Mouse (Mus musculus) spleen, adult 12 weeks (tissue): ENCODE data around the gene Spr.
A peak's percentile ranks its signal among the peaks of the same experiment; 100 is the strongest.
"Not testable (repeated sequence)": the region's sequence is repeated elsewhere in the genome, so short reads cannot be mapped to it uniquely, and the experiment has no call there.

ENCODE experiments used
- DNase-seq: peaks from one replicate; pipeline ENCODE4 v3.0.0; 2022; ENCODE audit warnings: low spot score

Spr gene

DNA sequence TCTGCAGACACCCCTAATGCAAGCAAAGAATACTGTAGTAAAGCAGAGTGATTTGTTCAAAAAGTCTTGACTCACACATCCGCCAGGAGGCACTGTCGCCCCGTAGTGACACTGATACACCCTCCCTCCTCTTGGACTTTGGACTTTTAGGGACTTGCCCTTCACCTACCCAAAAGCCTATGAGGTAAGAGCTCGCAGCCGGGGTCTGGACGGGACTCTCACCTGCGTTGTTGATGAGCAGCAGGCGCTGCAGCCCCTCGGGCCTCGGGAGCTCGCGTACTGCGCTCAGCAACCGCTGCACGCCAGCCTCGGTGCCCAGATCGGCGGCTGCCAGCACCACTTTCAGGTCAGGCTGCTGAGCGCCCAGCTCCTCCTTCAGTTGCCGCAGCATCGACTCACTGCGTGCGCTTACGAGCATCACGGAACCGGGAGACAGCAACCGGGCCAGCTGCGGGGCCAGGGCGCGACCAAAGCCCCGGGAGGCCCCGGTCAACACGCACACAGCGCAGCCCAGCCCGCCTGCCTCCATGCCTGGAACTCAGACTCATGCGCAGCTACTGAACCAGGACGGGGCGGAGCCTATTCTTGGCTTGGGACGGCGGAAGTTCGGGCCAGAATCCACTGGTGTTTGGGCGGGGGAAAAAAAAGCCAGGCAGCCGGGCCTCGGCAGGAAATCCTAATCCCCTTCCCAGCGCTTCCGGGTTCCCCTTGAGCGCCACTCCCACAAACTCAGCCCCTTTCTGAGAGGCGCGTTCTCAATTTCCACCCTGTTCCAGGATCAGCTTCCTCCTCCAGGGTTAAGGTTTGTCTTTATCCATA lies at the start of gene Spr:
TSS of gene Spr (minus strand) at position 550 of the 819 bp plus-strand sequence.
- peak; percentile 63 for DNase-seq

DNA sequence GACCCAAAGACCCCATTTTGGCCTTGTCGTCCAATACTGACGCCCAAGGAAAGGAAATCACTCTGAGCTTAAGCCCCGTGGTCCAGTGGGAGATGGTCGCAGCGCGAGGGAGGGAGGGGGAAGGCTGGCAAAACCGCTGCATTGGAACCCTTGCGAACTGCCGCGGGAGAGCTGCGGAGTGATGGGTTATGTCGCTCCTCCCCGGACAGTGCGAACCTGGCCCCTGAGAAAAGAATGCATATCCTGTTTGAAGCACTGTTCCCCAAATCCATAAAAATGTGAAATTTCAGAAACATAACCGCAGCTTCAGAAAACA lies 49.1 kb upstream of the Spr start:
- DNase-seq: no peak

DNA sequence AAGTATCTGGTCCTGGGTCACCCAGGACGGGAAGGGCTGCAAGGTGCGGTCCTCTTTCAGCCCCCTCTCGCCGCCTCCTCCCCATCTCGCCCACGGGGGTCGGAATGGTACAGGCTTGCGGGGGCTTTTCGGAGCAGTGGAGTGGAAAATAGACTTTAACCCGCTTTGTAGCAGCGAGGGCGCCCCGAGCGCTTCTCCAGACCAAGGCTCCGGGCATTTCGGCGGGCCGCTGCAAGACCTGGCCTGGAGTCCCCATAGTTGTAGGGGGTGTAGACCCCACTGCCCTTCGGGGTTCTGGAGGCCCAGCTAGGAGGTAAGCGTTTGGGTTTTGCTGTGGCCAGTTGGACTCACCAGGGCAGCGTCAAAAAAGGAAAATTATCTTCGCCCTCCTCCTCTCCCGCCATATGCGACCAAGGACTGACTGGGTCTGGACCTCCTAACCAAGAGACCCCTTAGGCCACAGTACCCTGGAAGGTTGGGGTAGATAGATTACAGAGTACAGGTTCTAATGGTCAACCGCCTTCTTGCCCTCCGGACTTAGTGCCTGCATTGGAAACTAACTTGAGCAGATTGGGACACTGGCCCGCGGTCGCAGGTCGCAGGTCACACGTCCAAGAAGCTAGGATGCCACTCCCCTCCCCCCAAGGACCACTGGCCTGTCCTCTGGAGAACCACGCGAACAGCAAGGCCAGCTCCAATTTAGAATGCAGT lies 48.6 kb upstream of the Spr start:
- DNase-seq: no peak

DNA sequence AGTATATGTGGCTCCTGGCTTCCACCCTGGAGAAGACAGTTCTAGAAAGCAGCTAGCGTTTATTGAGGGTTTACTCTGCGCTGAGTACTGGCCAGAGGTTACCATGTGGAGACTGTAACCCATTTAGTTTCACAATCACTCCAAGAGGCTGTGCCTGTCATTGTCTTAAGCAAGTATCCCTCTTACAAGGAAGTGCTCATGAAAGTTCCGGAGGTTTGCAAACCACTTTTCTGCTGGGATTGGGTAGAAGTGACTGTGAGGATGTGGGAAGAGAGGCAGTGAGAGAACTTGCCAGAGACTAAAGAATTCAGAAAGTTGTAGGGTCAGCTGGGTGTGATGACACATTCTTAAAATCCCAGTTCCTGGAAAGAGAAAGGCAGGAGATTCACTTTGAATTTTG lies 46.4 kb upstream of the Spr start:
- DNase-seq: no peak

DNA sequence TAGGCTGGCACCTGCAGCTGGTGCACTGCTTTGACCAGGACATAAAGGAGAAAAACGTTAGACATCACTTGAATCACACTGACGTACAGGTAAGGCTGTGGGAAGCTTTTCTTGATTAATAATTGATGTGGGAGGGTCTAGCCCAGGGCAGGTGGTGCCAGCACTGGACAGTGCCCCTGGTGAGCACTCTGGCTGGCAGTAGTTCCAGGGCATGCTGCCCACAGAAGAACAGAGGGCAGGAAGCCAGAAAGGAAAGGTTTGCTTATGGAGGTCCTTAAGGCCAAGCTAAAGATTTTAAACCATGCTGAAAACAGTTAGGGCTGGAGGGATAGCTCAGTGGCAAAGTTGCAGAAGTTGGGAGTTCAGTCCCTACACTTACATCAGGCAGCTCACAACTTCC lies 42.5 kb upstream of the Spr start:
- no peak for DNase-seq

DNA sequence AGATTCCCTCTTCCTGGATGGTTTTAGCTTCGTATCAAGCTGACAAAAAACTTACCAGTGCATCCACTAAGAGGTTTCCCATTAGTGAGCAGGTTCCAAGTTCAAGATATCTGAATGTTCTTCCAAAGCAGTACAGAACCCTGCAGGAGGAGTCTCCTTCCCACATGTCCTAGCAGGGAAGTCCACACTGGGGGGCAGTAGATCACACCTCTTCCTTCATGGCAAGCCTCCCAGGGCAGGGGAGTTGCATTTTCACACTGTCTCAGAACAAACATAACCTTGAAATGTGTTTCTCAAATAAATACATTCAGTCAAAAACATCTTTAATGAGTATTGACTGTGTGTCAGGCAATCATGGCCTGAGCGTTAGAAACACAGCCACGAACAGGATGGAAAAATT lies 42.0 kb upstream of the Spr start:
- no peak for DNase-seq

DNA sequence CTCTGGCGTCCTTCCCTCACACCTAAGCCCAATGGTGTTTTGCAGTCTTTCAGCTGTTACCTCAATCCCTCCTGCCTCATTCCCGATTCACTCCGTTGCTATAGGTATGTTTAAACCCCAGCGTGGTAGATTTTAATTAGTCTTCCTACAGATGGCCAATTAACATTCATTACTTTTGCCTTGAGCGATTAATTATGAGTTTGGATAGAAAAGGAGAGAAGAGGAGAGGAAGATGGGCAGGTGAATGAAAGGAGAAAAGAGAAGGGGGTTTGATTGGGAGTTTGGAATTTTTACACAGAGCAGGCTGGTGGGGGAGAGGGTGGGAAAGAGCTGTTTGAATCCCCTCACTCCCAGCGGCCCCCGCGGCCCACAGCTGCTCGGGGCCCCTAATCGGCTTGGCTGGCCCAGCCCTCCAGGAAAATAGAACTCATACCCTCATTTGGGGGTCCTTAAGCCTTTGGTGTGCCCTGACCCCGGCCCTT lies 27.9 kb upstream of the Spr start:
- DNase-seq: no peak

DNA sequence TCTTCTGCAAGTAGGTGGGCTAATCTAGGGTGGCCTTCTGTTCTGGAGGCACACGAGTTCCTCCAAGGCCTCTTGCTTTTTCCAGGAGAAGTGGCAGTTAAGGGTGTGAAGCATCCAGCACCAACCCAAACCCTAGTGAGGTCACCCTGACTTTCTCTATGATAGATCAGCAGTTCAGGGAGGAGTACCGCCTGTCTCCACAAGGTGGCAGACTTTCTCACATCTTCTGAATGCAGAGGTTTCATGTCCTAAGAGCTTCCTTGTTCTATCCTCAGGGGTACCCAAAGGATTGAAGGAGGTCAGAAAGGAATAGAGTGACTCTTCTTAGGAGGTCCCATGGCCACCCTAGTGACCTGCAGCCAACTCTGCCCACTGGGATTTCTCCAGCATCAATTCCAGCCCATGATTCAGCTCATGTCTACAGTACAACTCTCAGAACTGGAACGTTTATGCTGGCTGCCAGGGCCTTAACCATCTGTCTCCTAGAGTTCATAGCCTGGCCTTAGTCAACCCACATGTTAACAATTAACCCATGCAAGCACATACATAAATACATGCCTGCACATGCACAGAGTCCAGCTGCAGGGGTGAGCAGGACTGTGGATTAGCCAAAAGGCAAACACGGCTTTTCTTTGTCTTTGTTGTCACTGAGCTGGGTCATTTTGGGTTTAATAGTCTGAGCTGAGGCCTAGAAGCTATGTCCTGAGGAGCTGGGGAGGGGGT lies 22.8 kb upstream of the Spr start:
- DNase-seq: peak; percentile 33

DNA sequence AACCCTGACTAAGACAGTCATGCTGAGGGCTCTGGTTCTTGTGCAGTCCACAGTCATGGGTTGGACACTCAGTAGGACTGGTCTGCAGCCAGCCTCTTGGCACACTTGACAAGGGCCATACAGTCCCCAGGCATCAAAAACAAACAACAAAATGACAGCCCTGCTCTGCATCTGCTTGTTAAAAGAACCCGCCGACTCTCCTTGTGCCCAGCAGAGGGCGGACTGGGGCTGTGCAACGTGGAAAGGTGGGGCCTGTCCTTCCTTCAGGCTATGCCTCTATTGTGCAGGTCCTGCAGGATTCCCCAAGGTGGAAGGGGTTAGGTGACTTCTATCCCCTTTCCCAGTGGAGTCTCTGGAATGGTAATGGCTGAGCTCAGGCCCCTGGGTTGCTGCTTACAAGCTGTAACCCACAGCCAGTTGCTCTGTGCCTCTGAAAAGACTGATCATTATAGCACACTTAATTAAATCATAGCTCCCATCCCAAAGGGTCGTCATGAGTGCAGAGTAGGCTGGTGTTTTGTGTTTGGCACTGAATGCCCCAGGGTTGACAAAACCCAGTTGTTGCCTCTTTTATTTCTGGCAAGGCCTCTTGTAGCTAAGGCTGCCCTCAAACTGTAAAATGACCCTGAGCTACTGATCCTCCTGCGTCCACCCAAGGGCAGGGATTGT lies 21.7 kb upstream of the Spr start:
- DNase-seq: not testable (repeated sequence)

DNA sequence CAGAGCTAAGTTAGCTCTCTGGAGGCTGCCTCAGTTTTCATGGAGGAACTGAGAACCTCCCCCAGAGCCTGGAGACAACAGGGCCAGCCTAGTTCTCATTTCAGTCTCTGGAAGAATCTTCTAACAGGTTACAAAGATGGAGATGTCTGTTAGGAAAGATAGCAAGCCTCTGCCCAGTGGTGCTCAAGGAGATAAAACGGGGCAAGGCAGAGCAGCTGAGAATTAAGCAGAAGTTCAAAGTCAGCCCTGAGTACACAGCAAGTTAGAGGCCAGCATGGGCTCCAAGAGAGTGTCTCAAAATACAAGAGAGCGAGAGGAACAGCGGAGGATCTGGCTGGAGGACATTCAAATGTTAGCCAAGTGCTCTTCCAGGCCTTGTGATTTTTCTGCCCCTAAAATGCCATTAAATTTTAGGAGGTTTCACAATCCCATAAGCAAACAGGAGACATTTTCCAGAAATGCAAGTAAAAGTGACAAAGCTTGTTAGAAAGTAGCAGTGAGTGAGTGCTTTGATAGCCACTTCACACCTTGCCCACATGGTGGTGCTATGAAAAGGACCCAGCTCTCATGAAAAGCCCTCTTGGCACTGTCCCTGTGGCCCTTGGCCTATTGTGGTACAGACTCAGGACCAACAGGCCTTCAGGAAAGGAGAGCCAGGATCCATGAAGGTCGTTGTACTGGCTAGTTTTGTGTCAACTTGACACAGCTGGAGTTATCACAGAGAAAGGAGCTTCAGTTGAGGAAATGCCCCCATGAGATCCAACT lies 20.7 kb upstream of the Spr start:
- DNase-seq: not testable (repeated sequence)

DNA sequence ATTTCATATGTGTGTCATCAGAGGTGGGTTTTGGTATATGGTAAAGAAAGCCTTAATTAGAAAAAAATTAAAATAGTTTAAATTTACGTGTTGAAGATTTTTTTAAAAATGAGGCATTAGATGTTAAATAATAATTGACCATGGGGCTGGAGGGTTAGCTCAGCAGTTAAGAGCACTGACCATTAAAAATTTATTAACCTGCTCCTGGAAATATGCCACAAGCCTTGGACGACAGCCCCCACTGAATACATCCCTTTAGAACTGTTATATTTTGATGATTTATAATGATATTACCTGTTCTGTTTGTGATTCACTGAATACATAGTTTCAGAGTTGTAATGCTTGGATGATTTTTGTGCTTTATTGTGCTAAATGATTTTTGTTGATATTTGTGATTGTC lies 19.0 kb upstream of the Spr start:
- not testable (repeated sequence) for DNase-seq

DNA sequence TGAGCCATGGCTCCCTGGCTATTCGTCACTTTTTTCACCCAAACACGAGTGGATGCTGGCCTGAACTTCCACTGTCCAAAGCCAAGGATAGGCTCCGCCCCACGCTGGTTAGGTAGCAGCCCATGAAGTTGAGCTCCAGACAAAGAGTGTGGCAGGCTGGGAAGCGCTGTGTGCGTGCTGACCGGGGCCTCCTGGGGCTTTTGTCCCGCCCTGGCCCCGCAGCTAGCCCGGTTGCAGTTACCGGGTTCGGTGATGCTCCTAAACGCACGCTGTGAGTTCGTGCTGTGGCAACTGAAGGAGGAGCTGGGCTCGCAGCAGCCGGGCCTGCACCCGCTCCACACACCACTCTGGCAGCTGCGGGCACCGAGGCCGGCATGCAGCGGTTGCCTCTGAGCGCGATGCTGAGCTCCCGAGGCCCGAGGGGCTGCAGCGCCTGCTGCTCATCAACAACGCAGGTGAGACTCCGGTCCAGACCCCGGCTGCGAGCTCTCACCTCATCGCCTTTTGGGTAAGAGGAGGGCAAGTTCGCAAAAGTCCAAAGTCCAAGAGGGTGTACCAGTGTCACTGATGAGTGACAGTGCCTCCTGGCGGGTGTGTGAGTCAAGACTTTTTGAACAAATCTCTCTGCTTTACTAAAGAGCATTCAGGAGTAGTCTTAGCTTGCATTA lies 17.4 kb upstream of the Spr start:
- no peak for DNase-seq

DNA sequence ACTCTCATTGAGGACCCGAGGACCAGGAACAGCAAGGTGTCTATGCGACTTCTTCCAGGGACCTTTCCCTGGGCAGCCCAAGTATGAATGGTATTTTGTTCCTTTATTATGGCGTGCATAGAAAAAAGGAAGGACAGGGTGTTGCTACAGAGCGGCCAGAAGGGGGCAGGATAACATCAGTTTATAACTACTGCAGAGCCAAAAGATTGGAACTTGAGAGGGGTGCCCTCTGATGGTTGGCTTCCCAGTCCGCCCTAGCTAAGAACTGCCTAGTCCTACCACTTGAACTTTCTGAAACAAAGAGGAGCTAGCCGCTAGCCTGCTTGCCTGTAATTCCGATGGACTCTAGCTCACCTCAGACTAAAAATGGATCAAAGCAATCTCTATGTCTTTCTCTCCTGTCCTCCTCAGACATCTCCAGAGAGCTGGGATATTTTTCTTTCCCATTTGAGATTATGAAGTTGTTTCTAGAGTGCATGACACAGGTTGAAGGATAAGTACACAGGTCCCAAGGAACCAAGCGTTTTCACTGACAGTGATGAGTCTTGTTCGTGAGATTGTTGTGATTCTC lies 16.5 kb upstream of the Spr start:
- DNase-seq: no peak

DNA sequence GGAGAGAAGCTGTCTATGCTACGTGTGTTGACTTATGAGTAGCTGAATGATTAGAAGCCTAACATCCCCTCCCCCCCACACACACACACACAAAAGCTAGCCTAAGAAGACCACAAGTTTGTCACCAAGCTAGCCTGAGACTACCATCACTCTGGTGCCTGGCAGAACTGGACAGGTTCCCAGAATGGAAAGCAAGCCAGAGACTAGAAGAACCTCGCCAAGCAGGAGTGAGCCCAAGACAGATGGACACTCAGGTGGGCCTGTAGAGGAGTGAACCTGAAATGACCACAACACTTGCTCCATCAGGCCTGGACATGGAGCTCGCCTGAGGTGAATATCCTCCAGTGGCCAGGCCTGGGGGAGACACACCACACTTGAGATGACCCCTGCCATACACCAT lies 12.8 kb upstream of the Spr start:
- no peak for DNase-seq

DNA sequence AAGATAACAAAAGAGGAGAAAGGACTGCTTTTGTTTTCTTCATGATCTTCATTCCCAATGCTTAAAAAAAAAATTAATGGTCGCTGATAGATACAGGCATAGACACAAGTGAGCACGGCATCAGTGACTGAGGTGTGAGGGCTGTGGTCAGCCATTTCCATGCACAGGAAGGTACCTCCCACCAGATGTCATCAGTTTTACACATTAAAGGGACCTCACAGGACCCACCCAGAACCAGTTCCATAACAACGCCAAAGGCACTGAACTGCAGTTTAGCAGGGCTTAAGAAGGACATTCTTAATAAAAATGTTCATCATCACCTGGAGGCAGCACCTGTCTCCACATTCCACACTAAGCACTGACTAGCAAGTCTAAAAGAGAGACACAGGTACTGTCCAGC lies 10.1 kb upstream of the Spr start:
- DNase-seq: no peak

DNA sequence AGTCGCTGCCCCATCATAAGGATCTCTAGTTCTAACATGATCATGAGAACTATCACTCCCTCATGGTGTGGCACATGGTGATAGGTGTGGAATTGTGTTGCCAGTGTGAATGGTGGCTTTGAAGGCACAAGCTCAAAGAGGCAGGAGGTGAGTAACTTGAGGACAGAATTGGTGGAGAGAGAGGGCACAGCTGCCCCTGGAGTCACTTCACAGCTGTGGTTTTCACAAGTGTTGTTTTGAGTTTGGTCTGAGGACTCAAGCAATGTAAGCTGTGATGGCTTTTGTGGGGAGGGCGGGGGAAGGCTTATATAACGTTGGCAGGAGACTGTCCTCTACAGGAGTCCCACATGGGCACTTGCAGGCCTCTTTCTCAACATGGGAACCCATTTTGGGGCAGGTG lies 6.9 kb upstream of the Spr start:
- DNase-seq: no peak

DNA sequence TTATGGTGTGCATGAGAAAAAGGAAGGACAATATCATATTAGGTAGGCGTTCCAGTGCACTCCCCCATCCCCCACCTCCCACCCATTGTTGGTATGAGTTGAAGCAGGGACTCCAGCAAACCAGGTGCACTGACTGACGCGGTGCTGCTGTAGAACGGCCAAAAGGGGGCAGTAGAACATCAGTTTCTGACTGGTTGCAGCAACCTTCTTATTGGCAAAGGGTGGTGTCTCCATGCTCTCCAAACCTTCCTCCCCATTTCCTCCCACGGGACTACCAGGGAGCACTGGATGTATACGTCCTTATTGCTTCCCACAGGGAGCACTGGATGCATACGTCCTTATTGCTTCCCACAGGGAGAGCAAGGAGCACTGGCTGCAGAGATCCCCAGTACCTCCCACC lies 3.4 kb upstream of the Spr start:
- not testable (repeated sequence) for DNase-seq

DNA sequence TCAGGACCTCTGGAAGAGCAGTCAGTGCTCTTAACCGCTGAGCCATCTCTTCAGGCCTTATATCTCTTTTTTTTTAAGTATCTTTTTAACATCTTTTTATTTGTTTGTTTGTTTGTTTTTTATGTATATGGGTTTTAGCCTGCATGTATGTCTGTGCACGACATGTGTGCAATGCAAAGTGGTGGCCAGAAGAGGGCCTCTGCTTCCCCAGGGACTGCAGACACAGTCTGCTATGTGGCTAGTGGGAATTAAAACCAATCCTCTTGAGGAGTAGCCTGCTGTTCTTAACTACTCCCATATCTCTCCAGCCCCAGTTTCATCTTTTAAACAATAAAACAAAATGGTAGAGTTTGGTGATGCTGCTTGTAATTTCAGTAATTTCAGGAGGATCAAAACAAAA lies 2.0 kb upstream of the Spr start:
- no peak for DNase-seq

DNA sequence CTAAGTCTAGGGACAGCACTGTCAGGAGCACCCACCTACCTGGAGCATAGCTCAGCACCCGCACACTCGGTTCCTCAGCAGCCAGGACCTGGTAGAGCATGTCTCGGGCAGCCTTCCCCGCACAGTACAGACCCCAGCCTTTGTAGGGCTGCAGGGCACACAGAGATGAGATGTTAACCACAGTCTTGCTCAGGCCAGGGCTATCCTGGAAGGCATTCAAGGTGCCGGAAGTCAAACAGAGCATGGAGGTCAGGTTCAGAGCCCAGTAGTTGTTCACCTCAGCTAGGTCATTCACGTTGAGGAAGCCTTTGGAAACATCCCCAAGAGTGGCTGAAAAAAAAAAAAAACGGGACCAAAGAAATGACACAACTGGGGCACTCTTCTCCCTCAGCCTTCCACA lies 782 bp downstream of the Spr start:
- DNase-seq: not testable (repeated sequence)

DNA sequence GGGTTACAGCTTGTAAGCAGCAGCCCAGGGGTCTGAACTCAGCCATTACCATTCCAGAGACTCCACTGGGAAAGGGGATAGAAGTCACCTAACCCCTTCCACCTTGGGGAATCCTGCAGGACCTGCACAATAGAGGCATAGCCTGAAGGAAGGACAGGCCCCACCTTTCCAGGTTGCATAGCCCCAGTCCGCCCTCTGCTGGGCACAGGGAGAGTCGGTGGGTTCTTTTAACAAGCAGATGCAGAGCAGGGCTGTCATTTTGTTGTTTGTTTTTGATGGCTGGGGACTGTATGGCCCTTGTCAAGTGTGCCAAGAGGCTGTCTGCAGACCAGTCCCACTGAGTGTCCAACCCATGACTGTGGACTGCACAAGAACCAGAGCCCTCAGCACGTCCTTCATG lies 4.8 kb downstream of the Spr start:
- not testable (repeated sequence) for DNase-seq

DNA sequence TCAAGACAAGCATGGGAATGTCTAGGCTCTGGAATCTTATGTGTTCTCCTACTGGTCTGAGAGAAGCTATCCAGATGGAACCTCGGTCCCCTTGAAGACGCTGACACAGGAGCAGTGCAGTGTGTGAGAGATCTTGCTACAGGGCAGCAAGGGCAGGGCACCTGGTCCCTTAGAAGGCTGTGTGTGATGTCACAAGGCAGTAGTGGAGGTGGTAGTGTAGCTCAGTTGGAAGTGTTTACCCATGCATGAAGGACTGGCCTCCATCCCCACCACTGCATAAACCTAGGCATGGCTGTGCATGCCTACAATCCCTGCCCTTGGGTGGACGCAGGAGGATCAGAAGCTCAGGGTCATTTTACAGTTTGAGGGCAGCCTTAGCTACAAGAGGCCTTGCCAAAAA lies 5.3 kb downstream of the Spr start:
- DNase-seq: not testable (repeated sequence)
